Mouse (Mus musculus) spleen, adult 2 months (tissue): ENCODE results near the gene Tmtc1. TPM values are rescaled to one million over a fixed set of nuclear protein-coding genes. Genes with fewer than 3 reads are reported as not detected.

Experiments
- DNase-seq, 2 experiments: peaks; one replicate each; pipeline versions ENCODE4 v3.0.0 to v3.0.0-alpha.2; 2012 to 2021; ENCODE audit warnings: low spot score in 2 of 2, low read depth in 1 of 2
- H3K27ac ChIP-seq: fragments of 200-500 bp; 2 replicates; pipeline ENCODE4 v1.5.1; 2012; ENCODE audit warnings: low read length, inconsistent platforms; ENCODE audit not compliant: insufficient read depth
- H3K27me3 ChIP-seq: fragments of 200-500 bp; 2 replicates; pipeline ENCODE4 v1.6.1; 2012; ENCODE audit warnings: mild to moderate bottlenecking, moderate library complexity, low read length, inconsistent platforms; ENCODE audit not compliant: control insufficient read depth, insufficient read depth
- H3K36me3 ChIP-seq: fragments of 200-500 bp; 2 replicates; pipeline ENCODE4 v1.6.1; 2012; ENCODE audit warnings: mild to moderate bottlenecking, low read length, inconsistent platforms; ENCODE audit not compliant: control insufficient read depth, insufficient read depth
- H3K4me1 ChIP-seq: fragments of 200-500 bp; 2 replicates; pipeline ENCODE4 v1.6.1; 2011; ENCODE audit warnings: inconsistent platforms; ENCODE audit not compliant: control insufficient read depth, insufficient read depth, insufficient read length
- H3K4me3 ChIP-seq: fragments of 200-500 bp; 2 replicates; pipeline ENCODE4 v1.5.1; 2011; ENCODE audit warnings: mild to moderate bottlenecking, inconsistent platforms; ENCODE audit not compliant: insufficient read depth, insufficient read length; ENCODE audit errors: extremely low read depth
- CTCF ChIP-seq: fragments of 200-500 bp; IDR thresholded peaks from 2 replicates; pipeline ENCODE4 v1.5.1; 2011; ENCODE audit warnings: mild to moderate bottlenecking, inconsistent platforms; ENCODE audit not compliant: insufficient read depth, insufficient read length, insufficient replicate concordance; ENCODE audit errors: extremely low read depth
- POLR2A ChIP-seq: fragments of 200-500 bp; IDR thresholded peaks from 2 replicates; pipeline ENCODE4 v1.6.1; 2011; ENCODE audit warnings: low read depth, low read length, inconsistent platforms
- WGBS: fragments of 180-500 bp; shearing (Covaris S2); methylation state at CpG from one replicate; pipeline ENCODE4 v1.1.7; 2018; 5-methylcytosine and 5-hydroxymethylcytosine counted together
- polyA plus RNA-seq: library from polyadenylated mRNA; depleted of rRNA; stranded (reverse); fragments of >200 nt; gene quantifications from 2 replicates; pipeline ENCODE4 v1.2.3, GENCODE M21; 2012

Gene Tmtc1
- polyA plus RNA-seq, 1 experiment = 5.2 TPM

GRCm38 (mm10) chr6:148404500-148404899, 39.7 kb downstream of the Tmtc1 start:
- Histone ChIP-seq H3K4me3 (no peak overlapping the region), H3K4me1 (no peaks in the 10 kb centered on the region), H3K27me3 (no peaks in the 10 kb centered on the region), H3K36me3 (no peaks in the 10 kb centered on the region), H3K27ac (no peak overlapping the region)
- no peak for TF ChIP-seq POLR2A
- no peak for TF ChIP-seq CTCF
- 65% methylated on average over 1 of the region's 1 CpGs for WGBS
- no peak for DNase-seq

- 72% methylated on average over 3 of the region's 3 CpGs for WGBS
- no peak for DNase-seq
- Histone ChIP-seq H3K4me3 (no peak overlapping the region), H3K36me3 (no peaks in the 10 kb centered on the region), H3K27ac (no peak overlapping the region), H3K27me3 (no peaks in the 10 kb centered on the region), H3K4me1 (no peaks in the 10 kb centered on the region)
- no peak for TF ChIP-seq POLR2A
- no peak for TF ChIP-seq CTCF
Observed at GRCm38 (mm10) chr6:148403761-148404160, 40.4 kb downstream of the Tmtc1 start.

GRCm38 (mm10) chr6:148401031-148401430, 43.2 kb downstream of the Tmtc1 start:
- TF ChIP-seq POLR2A (no peak), CTCF (no peak)
- Histone ChIP-seq H3K4me1 (no peaks in the 10 kb centered on the region), H3K27me3 (no peaks in the 10 kb centered on the region), H3K36me3 (no peaks in the 10 kb centered on the region), H3K4me3 (no peak overlapping the region), H3K27ac (no peak overlapping the region)
- WGBS = 92% methylated on average over 6 of the region's 6 CpGs
- no peak for DNase-seq

GRCm38 (mm10) chr6:148399541-148399940, 44.6 kb downstream of the Tmtc1 start:
- Histone ChIP-seq H3K36me3 (no peaks in the 10 kb centered on the region), H3K4me3 (no peak overlapping the region), H3K27me3 (no peaks in the 10 kb centered on the region), H3K4me1 (no peaks in the 10 kb centered on the region), H3K27ac (no peak overlapping the region)
- 79% methylated on average over 2 of the region's 2 CpGs for WGBS
- no peak for TF ChIP-seq POLR2A
- no peak for DNase-seq

GRCm38 (mm10) chr6:148398888-148399287, 45.3 kb downstream of the Tmtc1 start:
- 90% methylated on average over 2 of the region's 2 CpGs for WGBS
- no peak for TF ChIP-seq POLR2A
- no peak for TF ChIP-seq CTCF
- Histone ChIP-seq H3K4me1 (no peaks in the 10 kb centered on the region), H3K27me3 (no peaks in the 10 kb centered on the region), H3K27ac (no peak overlapping the region), H3K4me3 (no peak overlapping the region), H3K36me3 (no peaks in the 10 kb centered on the region)
- DNase-seq = no peak

GRCm38 (mm10) chr6:148397270-148397669, 46.9 kb downstream of the Tmtc1 start:
- 92% methylated on average over 5 of the region's 5 CpGs for WGBS
- Histone ChIP-seq H3K4me1 (no peaks in the 10 kb centered on the region), H3K27ac (no peak overlapping the region), H3K4me3 (no peak overlapping the region), H3K27me3 (no peaks in the 10 kb centered on the region), H3K36me3 (no peaks in the 10 kb centered on the region)
- TF ChIP-seq POLR2A = no peak
- TF ChIP-seq CTCF = no peak
- DNase-seq = no peak

- 94% methylated on average over 3 of the region's 3 CpGs for WGBS
- H3K27ac ChIP-seq = no peak overlapping the region
- no peak for DNase-seq
- H3K4me1 ChIP-seq = no peaks in the 10 kb centered on the region
- no peaks in the 10 kb centered on the region for H3K36me3 ChIP-seq
- no peak overlapping the region for H3K4me3 ChIP-seq
- no peak for TF ChIP-seq POLR2A
- TF ChIP-seq CTCF = no peak
- no peaks in the 10 kb centered on the region for H3K27me3 ChIP-seq
Observed at GRCm38 (mm10) chr6:148395272-148395671, 48.9 kb downstream of the Tmtc1 start.
